8 mouse cellular contexts compared by ENCODE assay signal in genomic region chr3:37976566-37976965, GRCm38 (mm10).
DNase-seq lines count a peak whose midpoint lies in the region; ATAC-seq and TF ChIP-seq lines count a peak whose summit lies in the region.

No protein-coding gene starts in this region.

- peak; percentile 99 for DNase-seq in heart, adult 11 months
- DNase-seq in heart, embryonic 10.5 days (ENCODE audit: low spot score) = no peak
- peak; percentile 31 for DNase-seq in forebrain, embryonic 10.5 days (ENCODE audit: extremely low spot score, low spot score)
- peak; percentile 33 for DNase-seq in heart, postnatal 0 days (ENCODE audit: low spot score)
- peak; percentile 81 for DNase-seq in kidney, postnatal 0 days (ENCODE audit: low spot score)
- peak; percentile 69 for DNase-seq in lung, postnatal 0 days (ENCODE audit: low spot score)
- peak; percentile 91 for DNase-seq in skeletal muscle tissue, adult 2 months (ENCODE audit: low read depth, low spot score)

- no peaks in the 10 kb centered on the region for H3K36me3 ChIP-seq in heart, embryonic 10.5 days
- H3K36me3 ChIP-seq in forebrain, embryonic 10.5 days (replicated peaks) = no peaks in the 10 kb centered on the region
- no peaks in the 10 kb centered on the region for H3K36me3 ChIP-seq in heart, postnatal 0 days (replicated peaks; ENCODE audit: control insufficient read depth, insufficient read depth, low read length)
- no peaks in the 10 kb centered on the region for H3K36me3 ChIP-seq in kidney, postnatal 0 days (ENCODE audit: insufficient read depth, low read length)
- no peaks in the 10 kb centered on the region for H3K36me3 ChIP-seq in lung, postnatal 0 days (ENCODE audit: insufficient read depth, low read length)

- peak overlapping the region; percentile 42 for H3K4me2 ChIP-seq in heart, postnatal 0 days (ENCODE audit: low read depth, low read length)
- H3K4me2 ChIP-seq in kidney, postnatal 0 days (ENCODE audit: low read length) = peak overlapping the region; percentile 39
- H3K4me2 ChIP-seq in lung, postnatal 0 days (replicated peaks; ENCODE audit: low read depth, low read length) = peak overlapping the region; percentile 50

- H3K4me3 ChIP-seq in heart, embryonic 10.5 days = no peak overlapping the region
- peak overlapping the region; percentile 12; the same call in 1 of the 2 replicates for H3K4me3 ChIP-seq in forebrain, embryonic 10.5 days
- no peak overlapping the region for H3K4me3 ChIP-seq in heart, postnatal 0 days (ENCODE audit: low read depth, low read length)
- H3K4me3 ChIP-seq in kidney, postnatal 0 days (replicated peaks; ENCODE audit: low read depth, low read length) = peak overlapping the region; percentile 20; the same call in 1 of the 2 replicates
- peak overlapping the region; percentile 19; the same call in 1 of the 2 replicates for H3K4me3 ChIP-seq in lung, postnatal 0 days (ENCODE audit: low read depth, low read length)

- no peak for ATAC-seq in heart, postnatal 0 days (ENCODE audit: insufficient read depth, low read depth)
- ATAC-seq in kidney, postnatal 0 days (replicated peaks; ENCODE audit: low FRiP score, low read depth) = no peak; the same call in 1 of the 2 replicates
- ATAC-seq in lung, postnatal 0 days = peak; percentile 60
- ATAC-seq in megakaryocyte progenitor cell, adult 5-6 weeks (replicated peaks; ENCODE audit: poor library complexity) = no peak

- TF ChIP-seq CTCF in heart, postnatal 0 days (IDR thresholded peaks at IDR 0.05; ENCODE audit: low read depth) = no peak
- no peak for TF ChIP-seq CTCF in kidney, postnatal 0 days (IDR thresholded peaks at IDR 0.05; ENCODE audit: low read depth)
- TF ChIP-seq CTCF in lung, postnatal 0 days (IDR thresholded peaks at IDR 0.05) = peak; percentile 23; the same call in 1 of the 2 replicates

- no peaks in the 10 kb centered on the region for H3K9me3 ChIP-seq in heart, embryonic 10.5 days
- H3K9me3 ChIP-seq in forebrain, embryonic 10.5 days = no peaks in the 10 kb centered on the region
- H3K9me3 ChIP-seq in heart, postnatal 0 days (replicated peaks; ENCODE audit: control insufficient read depth, low read length) = no peaks in the 10 kb centered on the region
- no peaks in the 10 kb centered on the region for H3K9me3 ChIP-seq in kidney, postnatal 0 days (replicated peaks; ENCODE audit: low read length)
- H3K9me3 ChIP-seq in lung, postnatal 0 days (ENCODE audit: low read length) = no peaks in the 10 kb centered on the region

- no peaks in the 10 kb centered on the region for H3K27me3 ChIP-seq in heart, embryonic 10.5 days (ENCODE audit: insufficient read depth, poor library complexity, severe bottlenecking)
- H3K27me3 ChIP-seq in forebrain, embryonic 10.5 days (ENCODE audit: poor library complexity, severe bottlenecking) = peaks cover 15% of the 10 kb centered on the region; the same call in 1 of the 2 replicates
- no peaks in the 10 kb centered on the region for H3K27me3 ChIP-seq in heart, postnatal 0 days (ENCODE audit: control insufficient read depth, insufficient read depth, low read length)
- no peaks in the 10 kb centered on the region for H3K27me3 ChIP-seq in kidney, postnatal 0 days (ENCODE audit: insufficient read depth, low read length)
- H3K27me3 ChIP-seq in lung, postnatal 0 days (replicated peaks; ENCODE audit: insufficient read depth, low read length) = no peaks in the 10 kb centered on the region

- peaks cover 6% of the 10 kb centered on the region; the same call in 1 of the 2 replicates for H3K4me1 ChIP-seq in heart, embryonic 10.5 days
- H3K4me1 ChIP-seq in forebrain, embryonic 10.5 days = peaks cover 35% of the 10 kb centered on the region
- H3K4me1 ChIP-seq in heart, postnatal 0 days (ENCODE audit: control insufficient read depth, insufficient read depth) = peaks cover 21% of the 10 kb centered on the region
- peaks cover 18% of the 10 kb centered on the region for H3K4me1 ChIP-seq in kidney, postnatal 0 days (replicated peaks; ENCODE audit: insufficient read depth, low read length)
- H3K4me1 ChIP-seq in lung, postnatal 0 days (ENCODE audit: insufficient read depth, low read depth, low read length) = peaks cover 10% of the 10 kb centered on the region; the same call in 1 of the 2 replicates

- TF ChIP-seq EP300 in heart, postnatal 0 days (IDR thresholded peaks at IDR 0.05; ENCODE audit: low read depth) = no peak
- TF ChIP-seq EP300 in lung, postnatal 0 days (IDR thresholded peaks at IDR 0.05) = peak; percentile 57; the same call in 1 of the 2 replicates

- 48% methylated on average over 13 of the region's 13 CpGs for WGBS in heart, embryonic 10.5 days
- WGBS in forebrain, embryonic 10.5 days = 49% methylated on average over 13 of the region's 13 CpGs
- WGBS in heart, postnatal 0 days = 36% methylated on average over 13 of the region's 13 CpGs
- 20% methylated on average over 13 of the region's 13 CpGs for WGBS in kidney, postnatal 0 days
- WGBS in lung, postnatal 0 days = 13% methylated on average over 13 of the region's 13 CpGs

- H3K27ac ChIP-seq in heart, embryonic 10.5 days = no peak overlapping the region
- peak overlapping the region; percentile 41 for H3K27ac ChIP-seq in forebrain, embryonic 10.5 days
- peak overlapping the region; percentile 43 for H3K27ac ChIP-seq in heart, postnatal 0 days (ENCODE audit: low read depth)
- peak overlapping the region; percentile 20 for H3K27ac ChIP-seq in kidney, postnatal 0 days
- peak overlapping the region; percentile 32; the same call in 1 of the 2 replicates for H3K27ac ChIP-seq in lung, postnatal 0 days (ENCODE audit: low read length)

- no peak overlapping the region for H3K9ac ChIP-seq in heart, postnatal 0 days (replicated peaks; ENCODE audit: low read depth, low read length)
- H3K9ac ChIP-seq in kidney, postnatal 0 days (ENCODE audit: low read depth, low read length) = no peak overlapping the region
- no peak overlapping the region for H3K9ac ChIP-seq in lung, postnatal 0 days (replicated peaks; ENCODE audit: low read depth)

Comparison
In these comparisons a context has a peak if more than half of its experiments do, and no peak if none do; other contexts are left out.
1. H3K4me3 ChIP-seq: peak in forebrain, embryonic 10.5 days (single experiment), kidney, postnatal 0 days (single experiment) and lung, postnatal 0 days (single experiment); none in heart, embryonic 10.5 days (single experiment) and heart, postnatal 0 days (single experiment).
2. Peak in every context shown above with its lines, with median percentiles within 50 percentile points of each other: H3K4me2 ChIP-seq.